Mouse (Mus musculus) limb, embryonic 10.5 days (tissue): ENCODE data around the gene Hspg2. TPM values are rescaled to one million over a fixed set of nuclear protein-coding genes. Genes with fewer than 3 reads are reported as not detected.
"Not testable (repeated sequence)": the region's sequence is repeated elsewhere in the genome, so short reads cannot be mapped to it uniquely, and the experiment has no call there.

Source experiments
- DNase-seq: peaks from one replicate; pipeline ENCODE4 v3.0.0-alpha.2; 2017; ENCODE audit warnings: low spot score
- H3K27ac ChIP-seq: fragments of 300-500 bp; sonication (generic); 2 replicates; pipeline ENCODE4 v1.5.1; 2016; ENCODE audit warnings: mild to moderate bottlenecking
- H3K27me3 ChIP-seq: fragments of 300-500 bp; sonication (generic); 2 replicates; pipeline ENCODE4 v1.6.1; 2016; ENCODE audit warnings: low read depth, mild to moderate bottlenecking; ENCODE audit not compliant: poor library complexity, severe bottlenecking
- H3K36me3 ChIP-seq: fragments of 300-500 bp; sonication (generic); 2 replicates; pipeline ENCODE4 v1.6.1; 2016; ENCODE audit warnings: mild to moderate bottlenecking, moderate library complexity
- H3K4me1 ChIP-seq: fragments of 300-500 bp; sonication (generic); 2 replicates; pipeline ENCODE4 v1.6.1; 2016
- H3K4me3 ChIP-seq: fragments of 300-500 bp; sonication (generic); 2 replicates; pipeline ENCODE4 v1.5.1; 2016; ENCODE audit warnings: mild to moderate bottlenecking, moderate library complexity
- H3K9me3 ChIP-seq: fragments of 300-500 bp; sonication (generic); replicated peaks from 2 replicates; pipeline ENCODE4 v1.6.1; 2016; ENCODE audit warnings: mild to moderate bottlenecking
- WGBS: fragments of 180-500 bp; shearing (Covaris S2); methylation state at CpG from one replicate; pipeline ENCODE4 v1.1.7; 2016; 5-methylcytosine and 5-hydroxymethylcytosine counted together
- polyA plus RNA-seq: library from polyadenylated mRNA; unstranded; fragments of >200 nt; fragmentation: Nextera tagmentation; extraction: Ambion mirVana; gene quantifications from 2 replicates; pipeline ENCODE4 v1.2.1, GENCODE M21; 2016

Hspg2 gene
- polyA plus RNA-seq, result 20.8 and 23.3 TPM in 2 replicates

DNA sequence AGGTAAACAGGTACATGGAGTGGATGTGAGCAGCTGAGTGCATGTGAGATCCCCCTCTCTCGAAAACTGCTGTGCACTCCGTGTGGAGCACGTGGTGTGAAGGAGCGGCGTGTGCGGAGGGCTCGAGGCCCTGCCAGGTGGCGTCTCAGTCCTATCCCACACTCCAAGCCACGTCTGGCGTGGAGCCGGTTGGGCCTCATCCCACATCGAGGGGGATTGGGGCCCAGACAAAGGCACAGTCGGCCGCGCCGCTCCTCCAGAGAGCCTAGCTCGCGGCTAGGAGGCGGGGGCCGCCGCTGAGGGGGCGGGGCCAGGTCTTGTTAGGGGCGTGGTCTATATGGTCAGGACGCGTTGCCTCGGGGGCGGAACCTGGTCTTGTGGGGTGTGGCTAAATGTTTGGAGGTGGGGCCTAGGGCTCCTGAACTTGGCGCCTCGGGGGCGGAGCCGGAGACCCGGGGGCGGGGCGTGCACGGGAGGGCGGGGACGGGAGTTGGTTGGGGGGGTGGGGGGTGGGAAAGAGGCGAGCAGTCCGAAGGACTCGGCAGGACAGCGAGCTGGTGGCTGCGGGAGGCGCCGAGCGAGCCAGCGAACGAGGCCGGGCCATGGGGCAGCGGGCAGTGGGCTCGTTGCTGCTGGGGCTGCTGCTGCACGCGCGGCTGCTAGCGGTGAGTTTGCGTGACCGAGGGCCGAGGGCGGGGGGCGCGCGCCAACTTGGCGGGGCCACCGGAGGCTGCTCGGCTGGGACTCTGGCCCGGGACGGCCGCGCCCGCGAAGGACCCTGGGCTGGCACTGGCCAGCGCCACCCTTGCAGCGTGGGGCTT, at the start of gene Hspg2:
Gene Hspg2, plus strand, starts transcription at position 510 of the 821 bp plus-strand sequence.
- H3K9me3 ChIP-seq, result no peaks in the 10 kb centered on the region
- peak within 1 kb of the TSS; percentile 92 for H3K27ac ChIP-seq
- H3K27me3 ChIP-seq, result no peaks in the 10 kb centered on the region
- peak; percentile 99 for DNase-seq
- peak within 1 kb of the TSS; percentile 83 for H3K4me3 ChIP-seq
- 1% methylated on average over 68 of the region's 72 CpGs for WGBS
- no peaks in the 10 kb centered on the region for H3K36me3 ChIP-seq
- H3K4me1 ChIP-seq, result peaks cover 64% of the 10 kb centered on the region

GRCm38 (mm10) chr4:137430502-137430901, 38.1 kb upstream of the Hspg2 start, which contains the start of gene Cela3b:
Gene Cela3b, minus strand, starts transcription at chr4:137430540.
- Histone ChIP-seq H3K4me3 (no peak within 1 kb of the TSS), H3K9me3 (no peaks in the 10 kb centered on the region), H3K27ac (no peak within 1 kb of the TSS), H3K36me3 (no peaks in the 10 kb centered on the region), H3K27me3 (no peaks in the 10 kb centered on the region), H3K4me1 (no peaks in the 10 kb centered on the region)
- WGBS, result 89% methylated on average over 4 of the region's 4 CpGs
- no peak for DNase-seq

GRCm38 (mm10) chr4:137432700-137433550, 35.6 kb upstream of the Hspg2 start:
- not testable (repeated sequence) for DNase-seq, H3K27ac ChIP-seq, H3K27me3 ChIP-seq, H3K4me3 ChIP-seq, H3K9me3 ChIP-seq, H3K4me1 ChIP-seq, H3K36me3 ChIP-seq
- 80% methylated on average over 10 of the region's 10 CpGs for WGBS

GRCm38 (mm10) chr4:137436979-137437669, 31.4 kb upstream of the Hspg2 start:
- no peak overlapping the region for H3K4me3 ChIP-seq
- 89% methylated on average over 8 of the region's 8 CpGs for WGBS
- DNase-seq, result no peak
- H3K36me3 ChIP-seq, result no peaks in the 10 kb centered on the region
- no peaks in the 10 kb centered on the region for H3K4me1 ChIP-seq
- H3K27me3 ChIP-seq, result no peaks in the 10 kb centered on the region
- H3K27ac ChIP-seq, result no peak overlapping the region
- no peaks in the 10 kb centered on the region for H3K9me3 ChIP-seq

DNA sequence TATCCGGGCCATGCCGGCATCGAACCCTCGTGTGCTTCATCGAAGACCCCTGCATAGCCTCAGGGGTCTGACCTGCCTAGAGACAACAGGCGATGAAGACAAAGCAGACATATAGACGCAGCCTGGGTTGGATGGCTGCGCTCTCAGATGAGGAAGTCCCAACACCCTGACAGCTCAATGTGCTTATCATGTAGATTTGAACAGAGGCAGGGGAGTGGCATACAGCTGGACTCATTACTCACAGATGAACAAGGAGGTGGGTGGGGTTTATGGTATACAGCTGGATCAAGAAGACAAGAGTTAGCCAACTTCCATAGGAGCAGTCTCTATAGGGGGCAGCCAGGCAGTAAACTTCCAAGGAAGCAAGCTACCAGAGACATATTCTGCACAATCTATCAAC, 29.7 kb upstream of the Hspg2 start:
- no peak for DNase-seq
- no peaks in the 10 kb centered on the region for H3K4me1 ChIP-seq
- WGBS, result 93% methylated on average over 8 of the region's 8 CpGs
- no peaks in the 10 kb centered on the region for H3K27me3 ChIP-seq
- no peaks in the 10 kb centered on the region for H3K36me3 ChIP-seq
- no peak overlapping the region for H3K4me3 ChIP-seq
- H3K27ac ChIP-seq, result no peak overlapping the region
- H3K9me3 ChIP-seq, result no peaks in the 10 kb centered on the region

GRCm38 (mm10) chr4:137441332-137441731, 27.2 kb upstream of the Hspg2 start:
- H3K9me3 ChIP-seq, result no peaks in the 10 kb centered on the region
- 79% methylated on average over 4 of the region's 4 CpGs for whole genome bisulfite sequencing

DNA sequence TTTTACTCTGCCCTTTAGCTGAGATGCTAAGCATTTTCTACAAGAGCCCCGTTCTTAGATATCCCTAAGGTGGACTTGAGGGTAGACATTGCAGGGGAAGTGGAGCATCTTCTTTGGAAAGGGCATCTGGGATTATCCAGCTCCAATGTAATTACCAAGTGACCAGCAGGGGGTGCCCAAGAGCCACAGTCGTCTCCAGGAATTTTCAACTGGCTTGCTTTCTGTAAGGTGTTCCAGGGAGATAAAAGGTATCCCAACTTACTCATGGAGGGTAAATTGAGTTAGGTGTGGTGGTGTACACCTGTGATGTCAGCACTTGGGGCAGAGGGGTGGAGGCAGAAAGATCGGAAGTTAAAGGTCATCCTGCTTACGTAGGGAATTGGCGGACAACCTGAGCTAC, 24.9 kb upstream of the Hspg2 start:
- H3K4me1 ChIP-seq, result 0 out of 2 replicates have a peak, but pooled peaks cover 6% of the 10 kb centered on the region
- H3K27ac ChIP-seq, result no peak overlapping the region
- H3K4me3 ChIP-seq, result no peak overlapping the region
- WGBS, result 34% methylated on average over 5 of the region's 5 CpGs
- peak; percentile 87 for DNase-seq
- H3K27me3 ChIP-seq, result no peaks in the 10 kb centered on the region
- no peaks in the 10 kb centered on the region for H3K36me3 ChIP-seq
- H3K9me3 ChIP-seq, result no peaks in the 10 kb centered on the region

More at GRCm38 (mm10) chr4:137441332-137441731, 27.2 kb upstream of the Hspg2 start:
- DNase-seq, result no peak
- Histone ChIP-seq H3K27me3 (no peaks in the 10 kb centered on the region), H3K27ac (no peak overlapping the region), H3K4me1 (no peaks in the 10 kb centered on the region), H3K4me3 (no peak overlapping the region), H3K36me3 (no peaks in the 10 kb centered on the region)

GRCm38 (mm10) chr4:137445881-137446280, 22.7 kb upstream of the Hspg2 start:
- Histone ChIP-seq H3K9me3 (no peaks in the 10 kb centered on the region), H3K27me3 (no peaks in the 10 kb centered on the region), H3K36me3 (no peaks in the 10 kb centered on the region), H3K27ac (no peak overlapping the region), H3K4me1 (0 out of 2 replicates have a peak, but pooled peaks cover 9% of the 10 kb centered on the region), H3K4me3 (no peak overlapping the region)
- 89% methylated on average over 4 of the region's 4 CpGs for WGBS
- DNase-seq, result no peak

DNA sequence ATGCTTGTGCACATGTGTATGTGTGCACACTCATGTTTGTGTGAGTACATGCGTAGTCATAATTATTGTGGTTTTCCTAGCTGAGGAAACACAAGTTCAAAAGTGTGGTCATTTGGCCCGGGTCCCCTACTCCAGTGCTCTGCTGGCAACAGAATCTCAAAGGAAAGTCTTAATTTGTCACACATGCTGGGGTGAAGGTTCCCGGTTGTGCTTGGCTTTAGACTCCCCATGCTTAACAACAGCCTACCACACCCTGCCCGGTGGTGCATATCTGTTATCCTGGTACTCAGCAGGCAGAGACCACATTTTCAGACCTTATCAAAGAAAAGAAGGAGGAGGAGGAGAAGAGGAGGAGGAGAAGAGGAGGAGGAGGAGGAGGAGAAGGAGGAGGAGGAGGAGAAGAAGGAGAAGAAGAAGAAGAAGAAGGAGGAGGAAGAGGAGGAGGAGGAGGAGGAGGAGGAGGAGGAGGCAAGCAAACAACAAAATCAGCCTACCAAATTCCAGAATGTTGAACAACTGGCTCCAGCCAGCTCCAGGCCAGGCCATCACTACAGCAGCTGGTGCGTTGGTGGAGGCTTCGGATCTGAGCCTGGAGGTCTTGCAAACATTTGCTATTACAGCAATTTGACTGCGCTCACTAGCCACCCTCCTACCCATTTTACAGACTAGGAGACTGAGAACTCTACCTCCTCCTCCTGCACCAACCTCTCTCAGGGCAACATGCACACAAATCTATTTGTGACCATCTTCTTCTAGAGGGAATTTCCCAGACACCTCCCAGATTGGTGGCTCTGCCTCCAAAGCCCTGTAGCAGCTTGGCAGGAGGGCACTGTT, 21.0 kb upstream of the Hspg2 start:
- DNase-seq, result no peak
- WGBS, result 72% methylated on average over 7 of the region's 7 CpGs
- Histone ChIP-seq H3K27me3 (no peaks in the 10 kb centered on the region), H3K9me3 (no peaks in the 10 kb centered on the region), H3K4me3 (no peak overlapping the region), H3K36me3 (no peaks in the 10 kb centered on the region), H3K4me1 (0 out of 2 replicates have a peak, but pooled peaks cover 9% of the 10 kb centered on the region), H3K27ac (no peak overlapping the region)

GRCm38 (mm10) chr4:137448197-137448596, 20.4 kb upstream of the Hspg2 start:
- no peak for DNase-seq

DNA sequence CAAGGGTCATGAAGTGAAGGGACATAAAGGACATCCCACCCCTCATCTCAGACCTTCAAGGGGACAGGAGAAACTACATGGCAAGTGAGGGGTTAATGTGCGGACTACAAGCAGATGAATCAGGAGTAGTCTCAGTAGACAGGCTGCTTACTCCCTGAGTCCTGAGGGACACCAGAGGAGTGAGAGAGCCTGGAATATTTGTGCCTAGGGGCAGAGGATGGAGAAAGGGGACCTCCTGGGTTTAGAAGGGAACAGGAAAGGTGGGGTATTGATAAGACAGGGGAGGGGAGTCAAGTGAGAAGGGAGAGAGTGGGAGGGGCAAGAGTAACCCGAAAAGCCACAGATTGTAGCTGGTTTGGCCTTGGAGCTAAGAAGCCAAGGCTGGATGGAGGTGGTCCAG, 19.9 kb upstream of the Hspg2 start:
- no peak overlapping the region for H3K27ac ChIP-seq
- 60% methylated on average over 2 of the region's 2 CpGs for WGBS
- H3K27me3 ChIP-seq, result no peaks in the 10 kb centered on the region
- H3K9me3 ChIP-seq, result no peaks in the 10 kb centered on the region
- 0 out of 2 replicates have a peak, but pooled peaks cover 9% of the 10 kb centered on the region for H3K4me1 ChIP-seq
- no peaks in the 10 kb centered on the region for H3K36me3 ChIP-seq
- H3K4me3 ChIP-seq, result no peak overlapping the region
- DNase-seq, result no peak

More at GRCm38 (mm10) chr4:137448197-137448596, 20.4 kb upstream of the Hspg2 start:
- no peak overlapping the region for H3K4me3 ChIP-seq
- H3K36me3 ChIP-seq, result no peaks in the 10 kb centered on the region
- WGBS, result 76% methylated on average over 6 of the region's 6 CpGs
- H3K4me1 ChIP-seq, result 0 out of 2 replicates have a peak, but pooled peaks cover 9% of the 10 kb centered on the region
- no peaks in the 10 kb centered on the region for H3K27me3 ChIP-seq
- H3K9me3 ChIP-seq, result no peaks in the 10 kb centered on the region
- no peak overlapping the region for H3K27ac ChIP-seq

DNA sequence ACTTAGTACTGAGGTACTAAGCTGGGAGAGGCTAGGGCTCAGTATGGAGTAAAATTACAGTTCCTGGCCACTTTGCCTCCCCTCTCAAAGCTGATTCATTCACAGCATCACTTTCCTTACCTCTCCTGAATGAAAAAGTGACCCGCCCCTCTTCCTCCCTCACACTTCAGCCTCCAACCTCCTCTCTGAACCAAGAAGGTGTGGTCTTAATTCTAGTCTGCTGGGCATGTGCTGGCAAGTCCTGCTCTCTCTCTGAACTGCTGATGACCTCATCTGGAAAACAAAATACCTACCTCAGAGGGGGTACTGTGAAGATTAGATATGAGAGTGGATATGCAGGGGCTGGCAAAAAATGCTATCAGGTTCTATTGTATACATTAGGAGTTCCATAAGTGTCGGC, 19.4 kb upstream of the Hspg2 start:
- Histone ChIP-seq H3K27me3 (no peaks in the 10 kb centered on the region), H3K4me3 (no peak overlapping the region), H3K36me3 (no peaks in the 10 kb centered on the region), H3K9me3 (no peaks in the 10 kb centered on the region), H3K4me1 (0 out of 2 replicates have a peak, but pooled peaks cover 9% of the 10 kb centered on the region), H3K27ac (no peak overlapping the region)
- no peak for DNase-seq
- WGBS, result 72% methylated on average over 2 of the region's 2 CpGs
